Mouse (Mus musculus) stomach, postnatal 0 days (tissue): Measurements from ENCODE around the gene Slit3. TPM values are rescaled to one million over a fixed set of nuclear protein-coding genes. Genes with fewer than 3 reads are reported as not detected.

Experiments used
- ATAC-seq: fragments of 200-750 bp; cut with Nextera tagmentation; 2 replicates; pipeline ENCODE4 v1.8.0; 2017; ENCODE audit not compliant: low FRiP score, low TSS enrichment
- DNase-seq: peaks from one replicate; pipeline ENCODE4 v3.0.0-alpha.2; 2016; ENCODE audit warnings: low spot score
- H3K27ac ChIP-seq: fragments of 300-500 bp; sonication (generic); replicated peaks from 2 replicates; pipeline ENCODE4 v1.5.1; 2014; ENCODE audit warnings: mild to moderate bottlenecking, control low read depth
- H3K27me3 ChIP-seq: fragments of 300-500 bp; sonication (generic); 2 replicates; pipeline ENCODE4 v1.6.1; 2014; ENCODE audit warnings: low read length; ENCODE audit not compliant: control insufficient read depth, insufficient read depth
- H3K36me3 ChIP-seq: fragments of 300-500 bp; sonication (generic); 2 replicates; pipeline ENCODE4 v1.6.1; 2014; ENCODE audit warnings: low read length, mixed read lengths; ENCODE audit not compliant: control insufficient read depth, insufficient read depth
- H3K4me1 ChIP-seq: fragments of 300-500 bp; sonication (generic); replicated peaks from 2 replicates; pipeline ENCODE4 v1.6.1; 2014; ENCODE audit warnings: antibody characterized with exemption; ENCODE audit not compliant: control insufficient read depth, insufficient read depth
- H3K4me2 ChIP-seq: fragments of 300-500 bp; sonication (generic); replicated peaks from 2 replicates; pipeline ENCODE4 v1.6.1; 2014; ENCODE audit warnings: low read depth, mild to moderate bottlenecking, control low read depth, moderate library complexity
- H3K4me3 ChIP-seq: fragments of 300-500 bp; sonication (generic); 2 replicates; pipeline ENCODE4 v1.5.1; 2014; ENCODE audit warnings: low read depth, low read length, control low read depth
- H3K9ac ChIP-seq: fragments of 300-500 bp; sonication (generic); 2 replicates; pipeline ENCODE4 v1.6.1; 2014; ENCODE audit warnings: mild to moderate bottlenecking, low read length, control low read depth, mixed read lengths
- H3K9me3 ChIP-seq: fragments of 300-500 bp; sonication (generic); 2 replicates; pipeline ENCODE4 v1.6.1; 2016; ENCODE audit warnings: low read length; ENCODE audit not compliant: control insufficient read depth
- CTCF ChIP-seq: IDR thresholded peaks from 2 replicates; pipeline ENCODE4 v1.5.1; 2016; ENCODE audit warnings: antibody characterized with exemption, low read depth, mild to moderate bottlenecking, moderate library complexity
- EP300 ChIP-seq: optimal IDR thresholded peaks from 2 replicates; pipeline ENCODE3; 2016; ENCODE audit warnings: antibody characterized with exemption
- WGBS: fragments of 180-500 bp; shearing (Covaris S2); extraction: QIAGEN DNeasy Blood & Tissue Kit; methylation state at CpG from one replicate; pipeline ENCODE4 v1.1.7; 2014; 5-methylcytosine and 5-hydroxymethylcytosine counted together
- polyA plus RNA-seq: library from polyadenylated mRNA; unstranded; fragments of >200 nt; fragmentation: Nextera tagmentation; extraction: Ambion mirVana; gene quantifications from 2 replicates; pipeline ENCODE4 v1.2.1, GENCODE M21; 2015

Gene Slit3
- polyA plus RNA-seq, 1 experiment from 2014 or later = 8.1 TPM

- no peaks in the 10 kb centered on the region for H3K27me3 ChIP-seq
- no peak overlapping the region for H3K9ac ChIP-seq
- no peak overlapping the region for H3K4me2 ChIP-seq
- no peak overlapping the region for H3K4me3 ChIP-seq
- peaks cover 12% of the 10 kb centered on the region; the same call in 1 of the 2 replicates for H3K4me1 ChIP-seq
- TF ChIP-seq EP300 = no peak
- no peak for TF ChIP-seq CTCF
- ATAC-seq = peak; percentile 55; the same call in 1 of the 2 replicates
- H3K9me3 ChIP-seq = no peaks in the 10 kb centered on the region
- H3K27ac ChIP-seq = peak overlapping the region; percentile 79
- H3K36me3 ChIP-seq = no peaks in the 10 kb centered on the region
- DNase-seq = peak; percentile 46
- 46% methylated on average over 9 of the region's 9 CpGs for WGBS
Measured at GRCm38 (mm10) chr11:35415768-35416401, 294.9 kb downstream of the Slit3 start.

GRCm38 (mm10) chr11:35416402-35417093 lies 295.5 kb downstream of the Slit3 start:
- Histone ChIP-seq H3K4me2 (no peak overlapping the region), H3K9ac (no peak overlapping the region), H3K9me3 (no peaks in the 10 kb centered on the region), H3K27ac (peak overlapping the region; percentile 79), H3K36me3 (no peaks in the 10 kb centered on the region), H3K4me3 (no peak overlapping the region), H3K27me3 (no peaks in the 10 kb centered on the region), H3K4me1 (peaks cover 12% of the 10 kb centered on the region; the same call in 1 of the 2 replicates)
- DNase-seq (no peak), ATAC-seq (0 out of 2 replicates have a peak, but pooled peaks have one; percentile 13)
- WGBS = 50% methylated on average over 14 of the region's 14 CpGs
- TF ChIP-seq CTCF = no peak
- TF ChIP-seq EP300 = no peak

GRCm38 (mm10) chr11:35417911-35418552 lies 297.0 kb downstream of the Slit3 start:
- Histone ChIP-seq H3K27ac (peak overlapping the region; percentile 65), H3K27me3 (no peaks in the 10 kb centered on the region), H3K4me1 (peaks cover 12% of the 10 kb centered on the region; the same call in 1 of the 2 replicates), H3K9ac (no peak overlapping the region), H3K4me3 (no peak overlapping the region), H3K4me2 (no peak overlapping the region), H3K9me3 (no peaks in the 10 kb centered on the region), H3K36me3 (no peaks in the 10 kb centered on the region)
- DNase-seq = no peak
- no peak for ATAC-seq
- WGBS = 30% methylated on average over 13 of the region's 13 CpGs
- no peak for TF ChIP-seq EP300
- TF ChIP-seq CTCF = no peak

- TF ChIP-seq CTCF = no peak
- no peak for TF ChIP-seq EP300
- Histone ChIP-seq H3K9ac (no peak overlapping the region), H3K4me3 (no peak overlapping the region), H3K9me3 (no peaks in the 10 kb centered on the region), H3K27me3 (no peaks in the 10 kb centered on the region), H3K36me3 (no peaks in the 10 kb centered on the region), H3K4me1 (peaks cover 12% of the 10 kb centered on the region; the same call in 1 of the 2 replicates), H3K4me2 (no peak overlapping the region), H3K27ac (peak overlapping the region; percentile 65)
- ATAC-seq = no peak
- 49% methylated on average over 5 of the region's 5 CpGs for WGBS
- no peak for DNase-seq
Measured at GRCm38 (mm10) chr11:35419013-35419412, 298.0 kb downstream of the Slit3 start.

GRCm38 (mm10) chr11:35421728-35422127 lies 300.7 kb downstream of the Slit3 start:
- Histone ChIP-seq H3K27me3 (no peaks in the 10 kb centered on the region), H3K4me3 (no peak overlapping the region), H3K9me3 (no peaks in the 10 kb centered on the region), H3K4me1 (peaks cover 10% of the 10 kb centered on the region; the same call in 1 of the 2 replicates), H3K36me3 (no peaks in the 10 kb centered on the region), H3K4me2 (no peak overlapping the region), H3K27ac (no peak overlapping the region), H3K9ac (no peak overlapping the region)
- ATAC-seq (no peak), DNase-seq (no peak)
- TF ChIP-seq EP300 = no peak
- TF ChIP-seq CTCF = no peak
- 37% methylated on average over 4 of the region's 4 CpGs for WGBS

- TF ChIP-seq EP300 (no peak), CTCF (no peak)
Measured at GRCm38 (mm10) chr11:35428036-35428435, 307.0 kb downstream of the Slit3 start.

More at GRCm38 (mm10) chr11:35428036-35428435, 307.0 kb downstream of the Slit3 start:
- Histone ChIP-seq H3K9ac (no peak overlapping the region), H3K4me3 (no peak overlapping the region), H3K4me1 (no peaks in the 10 kb centered on the region), H3K27me3 (no peaks in the 10 kb centered on the region), H3K4me2 (no peak overlapping the region), H3K9me3 (no peaks in the 10 kb centered on the region), H3K27ac (no peak overlapping the region), H3K36me3 (no peaks in the 10 kb centered on the region)
- WGBS = 59% methylated on average over 7 of the region's 7 CpGs
- ATAC-seq = no peak
- no peak for DNase-seq
